Mouse (Mus musculus): ENCODE results near the gene Ttc9b. TPM values are rescaled to one million over a fixed set of nuclear protein-coding genes. Genes with fewer than 3 reads are reported as not detected.

The Ttc9b gene
- polyA plus RNA-seq (2015; fragmentation: Illumina TruSeq; extraction: RNeasy Lipid Tissue Mini Kit (QIAGEN cat#74804); ENCODE audit: insufficient read depth, low read depth, low replicate concordance) = not detected

DNA sequence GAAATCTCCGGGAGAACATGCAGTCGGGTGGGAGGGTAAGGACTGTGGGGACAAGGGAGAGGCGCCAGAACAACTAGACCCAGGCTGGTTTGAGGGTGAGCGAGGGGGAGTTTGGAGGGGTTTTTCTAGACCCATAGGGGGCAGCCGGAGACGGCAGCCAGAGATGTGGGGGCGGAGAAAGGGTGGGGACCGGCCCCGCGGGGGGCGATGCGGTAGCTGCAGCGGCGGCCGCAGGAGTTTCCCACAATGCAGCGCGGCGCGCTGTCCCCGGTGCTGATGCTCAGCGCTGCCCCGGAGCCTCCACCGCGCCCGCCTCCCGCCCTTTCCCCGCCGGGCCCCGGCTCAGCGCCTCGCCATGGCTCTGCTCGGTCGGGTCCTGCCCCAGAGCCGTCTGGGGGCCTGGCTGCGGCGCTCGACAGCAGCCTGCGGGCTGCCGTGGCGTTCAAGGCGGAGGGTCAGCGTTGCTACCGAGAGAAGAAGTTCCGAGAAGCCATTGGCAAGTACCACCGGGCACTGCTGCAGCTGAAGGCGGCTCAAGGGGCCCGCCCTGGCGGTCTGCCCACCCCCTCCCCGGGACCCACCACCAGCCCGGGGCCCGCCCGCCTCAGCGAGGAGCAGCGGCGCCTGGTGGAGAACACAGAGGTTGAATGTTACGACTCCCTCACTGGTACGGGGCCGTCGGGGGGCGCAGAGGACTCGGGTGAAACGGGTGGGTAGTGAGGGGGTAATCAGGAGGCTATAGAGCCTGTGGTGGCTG lies at the start of gene Ttc9b:
Gene Ttc9b, plus strand, starts transcription at position 235 of the 757 bp plus-strand sequence.

DNA sequence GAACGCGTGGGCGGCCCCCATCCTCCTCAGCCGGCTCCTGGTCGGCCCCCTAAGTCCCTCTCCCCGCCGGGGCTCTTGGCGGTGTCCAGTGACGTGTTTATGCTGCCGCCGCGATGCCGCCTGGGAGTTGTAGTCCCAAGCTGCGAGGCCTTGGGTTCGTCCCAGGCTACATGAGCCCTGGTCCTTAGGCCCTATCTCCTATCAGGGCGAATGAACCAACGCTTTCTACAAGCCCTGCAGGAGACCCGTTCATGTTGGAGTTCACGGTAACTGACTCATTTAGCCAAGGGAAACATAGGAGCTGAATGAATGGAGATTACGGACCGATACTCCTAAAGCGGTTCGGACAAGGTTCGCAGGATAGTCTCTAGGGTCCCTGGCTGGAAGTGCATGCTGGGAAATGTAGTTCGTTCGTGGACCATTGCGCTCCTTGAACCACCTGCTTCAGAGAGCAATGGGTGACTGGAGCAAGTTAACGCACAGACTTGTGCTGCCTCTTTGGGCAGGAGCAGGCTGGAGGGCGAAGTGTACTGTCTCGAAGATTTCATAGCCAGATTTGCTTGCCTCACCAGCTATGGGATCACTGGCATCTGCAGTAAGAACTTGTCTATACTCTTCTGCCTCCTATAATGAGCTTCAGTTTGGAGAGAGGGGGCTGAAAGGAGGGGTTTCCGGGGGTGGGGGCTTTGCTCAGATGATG lies 21.0 kb downstream of the Ttc9b start, which contains the start of gene Map3k10:
Gene Map3k10, minus strand, starts transcription at position 77 of the 700 bp plus-strand sequence.

GRCm38 (mm10) chr7:27688815-27689612 lies 35.3 kb downstream of the Ttc9b start, which contains the start of gene Zfp607b:
Gene Zfp607b (plus strand): TSS chr7:27689340.

Other genes starting within 250 kb of the Ttc9b start
- 2.4 TPM for gene Sptbn4, start 206.2 kb upstream of the Ttc9b start, polyA plus RNA-seq (2015; fragmentation: Illumina TruSeq; extraction: RNeasy Lipid Tissue Mini Kit (QIAGEN cat#74804); ENCODE audit: insufficient read depth, low read depth, low replicate concordance)
- gene Blvrb, start 205.9 kb upstream of the Ttc9b start, polyA plus RNA-seq (2015; fragmentation: Illumina TruSeq; extraction: RNeasy Lipid Tissue Mini Kit (QIAGEN cat#74804); ENCODE audit: insufficient read depth, low read depth, low replicate concordance) = 9.3 TPM
- gene Sertad3, start 180.1 kb upstream of the Ttc9b start, polyA plus RNA-seq (2015; fragmentation: Illumina TruSeq; extraction: RNeasy Lipid Tissue Mini Kit (QIAGEN cat#74804); ENCODE audit: insufficient read depth, low read depth, low replicate concordance) = 2.8 TPM
- gene Sertad1, start 167.0 kb upstream of the Ttc9b start, polyA plus RNA-seq (2015; fragmentation: Illumina TruSeq; extraction: RNeasy Lipid Tissue Mini Kit (QIAGEN cat#74804); ENCODE audit: insufficient read depth, low read depth, low replicate concordance) = 8.8 TPM
- 0.46 TPM for gene Prx, start 154.6 kb upstream of the Ttc9b start, polyA plus RNA-seq (2015; fragmentation: Illumina TruSeq; extraction: RNeasy Lipid Tissue Mini Kit (QIAGEN cat#74804); ENCODE audit: insufficient read depth, low read depth, low replicate concordance)
- not detected for gene Hipk4, start 130.6 kb upstream of the Ttc9b start, polyA plus RNA-seq (2015; fragmentation: Illumina TruSeq; extraction: RNeasy Lipid Tissue Mini Kit (QIAGEN cat#74804); ENCODE audit: insufficient read depth, low read depth, low replicate concordance)
- 35.8 TPM for gene Pld3, start 100.7 kb upstream of the Ttc9b start, polyA plus RNA-seq (2015; fragmentation: Illumina TruSeq; extraction: RNeasy Lipid Tissue Mini Kit (QIAGEN cat#74804); ENCODE audit: insufficient read depth, low read depth, low replicate concordance)
- gene 2310022A10Rik, start 100.7 kb upstream of the Ttc9b start, polyA plus RNA-seq (2015; fragmentation: Illumina TruSeq; extraction: RNeasy Lipid Tissue Mini Kit (QIAGEN cat#74804); ENCODE audit: insufficient read depth, low read depth, low replicate concordance) = 3.6 TPM
- 25.0 TPM for gene Akt2, start 62.4 kb upstream of the Ttc9b start, polyA plus RNA-seq (2015; fragmentation: Illumina TruSeq; extraction: RNeasy Lipid Tissue Mini Kit (QIAGEN cat#74804); ENCODE audit: insufficient read depth, low read depth, low replicate concordance)
- 5.3 TPM for gene Map3k10, start 20.7 kb downstream of the Ttc9b start, polyA plus RNA-seq (2015; fragmentation: Illumina TruSeq; extraction: RNeasy Lipid Tissue Mini Kit (QIAGEN cat#74804); ENCODE audit: insufficient read depth, low read depth, low replicate concordance)
- gene Zfp607b, start 35.4 kb downstream of the Ttc9b start, polyA plus RNA-seq (2015; fragmentation: Illumina TruSeq; extraction: RNeasy Lipid Tissue Mini Kit (QIAGEN cat#74804); ENCODE audit: insufficient read depth, low read depth, low replicate concordance) = 0.39 TPM
- 2.9 TPM for gene Zfp60, start 77.5 kb downstream of the Ttc9b start, polyA plus RNA-seq (2015; fragmentation: Illumina TruSeq; extraction: RNeasy Lipid Tissue Mini Kit (QIAGEN cat#74804); ENCODE audit: insufficient read depth, low read depth, low replicate concordance)
- 1.2 TPM for gene Zfp626, start 153.3 kb downstream of the Ttc9b start, polyA plus RNA-seq (2015; fragmentation: Illumina TruSeq; extraction: RNeasy Lipid Tissue Mini Kit (QIAGEN cat#74804); ENCODE audit: insufficient read depth, low read depth, low replicate concordance)
- 1.5 TPM for gene Zfp59, start 184.7 kb downstream of the Ttc9b start, polyA plus RNA-seq (2015; fragmentation: Illumina TruSeq; extraction: RNeasy Lipid Tissue Mini Kit (QIAGEN cat#74804); ENCODE audit: insufficient read depth, low read depth, low replicate concordance)
- gene Zfp607a, start 203.6 kb downstream of the Ttc9b start, polyA plus RNA-seq (2015; fragmentation: Illumina TruSeq; extraction: RNeasy Lipid Tissue Mini Kit (QIAGEN cat#74804); ENCODE audit: insufficient read depth, low read depth, low replicate concordance) = 1.6 TPM

All from pancreas, adult 10 weeks (tissue).